8 mouse cellular contexts compared by ENCODE assay signal in the genomic region with DNA sequence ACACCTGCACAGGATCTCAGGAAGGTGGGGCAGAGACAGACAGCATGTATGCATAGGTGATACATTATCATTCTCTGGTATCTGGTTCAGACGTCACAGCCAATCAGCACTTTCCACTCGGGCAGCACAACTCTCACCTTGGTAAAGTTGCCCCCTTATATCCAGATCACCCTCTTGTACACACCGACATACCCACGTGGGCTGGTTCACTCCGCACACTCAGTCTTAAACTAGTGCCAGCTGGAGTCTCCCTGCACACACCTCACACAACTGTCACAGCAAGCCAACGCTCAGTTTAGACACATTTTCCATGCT. TPM values are rescaled to one million over a fixed set of nuclear protein-coding genes. Genes with fewer than 3 reads are reported as not detected.
DNase-seq lines count a peak whose midpoint lies in the region; ATAC-seq and TF ChIP-seq lines count a peak whose summit lies in the region.

No protein-coding gene starts in this region.

- H3K9me3 ChIP-seq in liver, embryonic 12.5 days (replicated peaks): no peaks in the 10 kb centered on the region
- H3K9me3 ChIP-seq in stomach, postnatal 0 days (ENCODE audit: control insufficient read depth, low read length): no peaks in the 10 kb centered on the region

- TF ChIP-seq POLR2A in heart, adult 2 months (IDR thresholded peaks at IDR 0.05; ENCODE audit: insufficient read depth, low read depth, low read length): no peak
- TF ChIP-seq POLR2A in spleen, adult 2 months (IDR thresholded peaks at IDR 0.05; ENCODE audit: low read depth, low read length): no peak

- TF ChIP-seq CTCF in heart, adult 2 months (IDR thresholded peaks at IDR 0.05): no peak
- TF ChIP-seq CTCF in spleen, adult 2 months (IDR thresholded peaks at IDR 0.05; ENCODE audit: extremely low read depth, insufficient read depth, insufficient read length, insufficient replicate concordance): no peak
- TF ChIP-seq CTCF in stomach, postnatal 0 days (IDR thresholded peaks at IDR 0.05; ENCODE audit: low read depth): no peak

- no peak for ATAC-seq in liver, embryonic 12.5 days
- ATAC-seq in stomach, postnatal 0 days (ENCODE audit: low FRiP score, low TSS enrichment): peak; percentile 13; the same call in 1 of the 2 replicates

- H3K27me3 ChIP-seq in heart, adult 2 months (ENCODE audit: control insufficient read depth, insufficient read depth, low read length): no peaks in the 10 kb centered on the region
- peaks cover 7% of the 10 kb centered on the region for H3K27me3 ChIP-seq in spleen, adult 2 months (ENCODE audit: control insufficient read depth, insufficient read depth, low read length)
- H3K27me3 ChIP-seq in liver, embryonic 12.5 days (replicated peaks): peaks cover 15% of the 10 kb centered on the region
- H3K27me3 ChIP-seq in stomach, postnatal 0 days (ENCODE audit: control insufficient read depth, insufficient read depth, low read length): no peaks in the 10 kb centered on the region

- no peak for DNase-seq in heart, adult 2 months
- no peak for DNase-seq in heart, adult 11 months
- DNase-seq in spleen, adult 2 months (ENCODE audit: low read depth in 1 of 2, low spot score in 2 of 2): no peak
- no peak for DNase-seq in spleen, adult 18-20 months
- DNase-seq in stomach, postnatal 0 days (ENCODE audit: low spot score): no peak
- DNase-seq in cerebellum, adult 11 months: no peak
- DNase-seq in thymus, postnatal 25 days: no peak

- H3K36me3 ChIP-seq in heart, adult 2 months (ENCODE audit: control insufficient read depth, insufficient read depth, low read length): no peaks in the 10 kb centered on the region
- no peaks in the 10 kb centered on the region for H3K36me3 ChIP-seq in spleen, adult 2 months (ENCODE audit: control insufficient read depth, insufficient read depth, low read length)
- H3K36me3 ChIP-seq in liver, embryonic 12.5 days: no peaks in the 10 kb centered on the region
- H3K36me3 ChIP-seq in stomach, postnatal 0 days (ENCODE audit: control insufficient read depth, insufficient read depth, low read length): no peaks in the 10 kb centered on the region

- intact Hi-C loops in heart, adult 2 months (cut with DNase I): no loop called here

- H3K4me3 ChIP-seq in heart, adult 2 months: peak overlapping the region; percentile 72
- peak overlapping the region; percentile 46 for H3K4me3 ChIP-seq in spleen, adult 2 months (ENCODE audit: extremely low read depth, insufficient read depth, insufficient read length)
- H3K4me3 ChIP-seq in liver, embryonic 12.5 days: peak overlapping the region; percentile 56
- peak overlapping the region; percentile 61 for H3K4me3 ChIP-seq in stomach, postnatal 0 days (ENCODE audit: low read depth, low read length)

- peaks cover 7% of the 10 kb centered on the region for H3K4me1 ChIP-seq in heart, adult 2 months (ENCODE audit: control insufficient read depth, insufficient read depth, low read length)
- H3K4me1 ChIP-seq in spleen, adult 2 months (ENCODE audit: control insufficient read depth, insufficient read depth, insufficient read length): peaks cover 3% of the 10 kb centered on the region
- peaks cover 34% of the 10 kb centered on the region for H3K4me1 ChIP-seq in liver, embryonic 12.5 days
- no peaks in the 10 kb centered on the region for H3K4me1 ChIP-seq in stomach, postnatal 0 days (replicated peaks; ENCODE audit: control insufficient read depth, insufficient read depth)

- peak overlapping the region; percentile 78 for H3K4me2 ChIP-seq in liver, embryonic 12.5 days
- H3K4me2 ChIP-seq in stomach, postnatal 0 days (replicated peaks; ENCODE audit: low read depth): peak overlapping the region; percentile 84

- H3K27ac ChIP-seq in heart, adult 2 months: peak overlapping the region; percentile 95
- peak overlapping the region; percentile 85 for H3K27ac ChIP-seq in spleen, adult 2 months (ENCODE audit: insufficient read depth, low read length)
- H3K27ac ChIP-seq in liver, embryonic 12.5 days: 0 out of 2 replicates have a peak overlapping the region, but pooled peaks have one; percentile 34
- peak overlapping the region; percentile 89 for H3K27ac ChIP-seq in stomach, postnatal 0 days (replicated peaks)

- no peak for TF ChIP-seq EP300 in heart, adult 2 months (IDR thresholded peaks at IDR 0.05; ENCODE audit: insufficient read depth, low read depth, low read length)
- no peak for TF ChIP-seq EP300 in stomach, postnatal 0 days (optimal IDR thresholded peaks at IDR 0.05)

- 27% methylated on average over 6 of the region's 6 CpGs for WGBS in heart, adult 2 months
- 79% methylated on average over 6 of the region's 6 CpGs for WGBS in spleen, adult 2 months
- 45% methylated on average over 6 of the region's 6 CpGs for WGBS in liver, embryonic 12.5 days (ENCODE audit: insufficient replicate concordance)
- 20% methylated on average over 6 of the region's 6 CpGs for WGBS in stomach, postnatal 0 days

- H3K79me2 ChIP-seq in heart, adult 2 months (replicated peaks; ENCODE audit: control insufficient read depth, insufficient read depth, low read length): no peaks in the 10 kb centered on the region

- peak overlapping the region; percentile 88 for H3K9ac ChIP-seq in heart, adult 2 months (ENCODE audit: low read depth, low read length)
- H3K9ac ChIP-seq in liver, embryonic 12.5 days: peak overlapping the region; percentile 69; the same call in 1 of the 2 replicates
- H3K9ac ChIP-seq in stomach, postnatal 0 days (ENCODE audit: low read length): peak overlapping the region; percentile 80

RNA-seq across cellular contexts. Expression of a gene that starts 0.6 kb away (rescaled TPM):
- total RNA-seq in heart, adult 2 months (2021): 10 to 100 TPM; 18.4 to 21.9 TPM
- polyA plus RNA-seq in heart, adult 2 months (2012; rRNA removed): 29.2 and 32.0 TPM in 2 replicates
- 23.9 and 26.6 TPM in 2 replicates for polyA plus RNA-seq in spleen, adult 2 months (2012; rRNA removed)
- polyA plus RNA-seq in liver, embryonic 12.5 days (2016; fragmentation: Nextera tagmentation; extraction: Ambion mirVana): 3.3 and 3.6 TPM in 2 replicates
- polyA plus RNA-seq in stomach, postnatal 0 days (2015; fragmentation: Nextera tagmentation; extraction: Ambion mirVana): 6.9 and 9.7 TPM in 2 replicates

RNA-seq across cellular contexts. Expression of a gene that starts 0.9 kb away (rescaled TPM):
- 1 to 10 TPM; 2.8 to 3.2 TPM for total RNA-seq in heart, adult 2 months (2021)
- polyA plus RNA-seq in heart, adult 2 months (2012; rRNA removed): 3.7 and 4.7 TPM in 2 replicates
- polyA plus RNA-seq in spleen, adult 2 months (2012; rRNA removed): 4.8 and 5.0 TPM in 2 replicates
- 0.72 and 0.98 TPM in 2 replicates for polyA plus RNA-seq in liver, embryonic 12.5 days (2016; fragmentation: Nextera tagmentation; extraction: Ambion mirVana)
- polyA plus RNA-seq in stomach, postnatal 0 days (2015; fragmentation: Nextera tagmentation; extraction: Ambion mirVana): 4.1 and 4.2 TPM in 2 replicates

RNA-seq across cellular contexts. Expression of a gene that starts 9.4 kb away (rescaled TPM):
- 1 to 10 TPM; 1.4 to 3.2 TPM for total RNA-seq in heart, adult 2 months (2021)
- polyA plus RNA-seq in heart, adult 2 months (2012; rRNA removed): 2.9 and 4.0 TPM in 2 replicates
- 4.6 and 4.9 TPM in 2 replicates for polyA plus RNA-seq in spleen, adult 2 months (2012; rRNA removed)
- 0.14 and 0.23 TPM in 2 replicates for polyA plus RNA-seq in liver, embryonic 12.5 days (2016; fragmentation: Nextera tagmentation; extraction: Ambion mirVana)
- 0.50 and 0.75 TPM in 2 replicates for polyA plus RNA-seq in stomach, postnatal 0 days (2015; fragmentation: Nextera tagmentation; extraction: Ambion mirVana)

RNA-seq across cellular contexts. Expression of a gene that starts 13.1 kb away (rescaled TPM):
- 10 to 100 TPM; 31.1 to 33.2 TPM for total RNA-seq in heart, adult 2 months (2021)
- polyA plus RNA-seq in heart, adult 2 months (2012; rRNA removed): 35.1 and 51.8 TPM in 2 replicates
- 32.6 and 36.1 TPM in 2 replicates for polyA plus RNA-seq in spleen, adult 2 months (2012; rRNA removed)
- polyA plus RNA-seq in liver, embryonic 12.5 days (2016; fragmentation: Nextera tagmentation; extraction: Ambion mirVana): 53.8 and 56.2 TPM in 2 replicates
- 30.5 and 32.4 TPM in 2 replicates for polyA plus RNA-seq in stomach, postnatal 0 days (2015; fragmentation: Nextera tagmentation; extraction: Ambion mirVana)

RNA-seq across cellular contexts. Expression of a gene that starts 22.8 kb away (rescaled TPM):
- 100 to 1,000 TPM; 173 to 198 TPM for total RNA-seq in heart, adult 2 months (2021)
- polyA plus RNA-seq in heart, adult 2 months (2012; rRNA removed): 147 and 250 TPM in 2 replicates
- 172 and 196 TPM in 2 replicates for polyA plus RNA-seq in spleen, adult 2 months (2012; rRNA removed)
- polyA plus RNA-seq in liver, embryonic 12.5 days (2016; fragmentation: Nextera tagmentation; extraction: Ambion mirVana): 393 and 408 TPM in 2 replicates
- 339 and 351 TPM in 2 replicates for polyA plus RNA-seq in stomach, postnatal 0 days (2015; fragmentation: Nextera tagmentation; extraction: Ambion mirVana)

Comparison
In these comparisons a context has a peak if more than half of its experiments do, and no peak if none do; other contexts are left out.
1. H3K27ac ChIP-seq: peak in every context shown above with its lines; median percentile 95 in heart, adult 2 months; 89 in stomach, postnatal 0 days; 85 in spleen, adult 2 months; 34 in liver, embryonic 12.5 days.